Mouse (Mus musculus): ENCODE results near the gene Csgalnact2. TPM values are rescaled to one million over a fixed set of nuclear protein-coding genes. Genes with fewer than 3 reads are reported as not detected.
A peak's percentile ranks its signal among the peaks of the same experiment; 100 is the strongest.

The Csgalnact2 gene
- 7.5 and 8.3 TPM in 2 replicates for polyA plus RNA-seq (2015; fragmentation: Nextera tagmentation; extraction: Ambion mirVana)

DNA sequence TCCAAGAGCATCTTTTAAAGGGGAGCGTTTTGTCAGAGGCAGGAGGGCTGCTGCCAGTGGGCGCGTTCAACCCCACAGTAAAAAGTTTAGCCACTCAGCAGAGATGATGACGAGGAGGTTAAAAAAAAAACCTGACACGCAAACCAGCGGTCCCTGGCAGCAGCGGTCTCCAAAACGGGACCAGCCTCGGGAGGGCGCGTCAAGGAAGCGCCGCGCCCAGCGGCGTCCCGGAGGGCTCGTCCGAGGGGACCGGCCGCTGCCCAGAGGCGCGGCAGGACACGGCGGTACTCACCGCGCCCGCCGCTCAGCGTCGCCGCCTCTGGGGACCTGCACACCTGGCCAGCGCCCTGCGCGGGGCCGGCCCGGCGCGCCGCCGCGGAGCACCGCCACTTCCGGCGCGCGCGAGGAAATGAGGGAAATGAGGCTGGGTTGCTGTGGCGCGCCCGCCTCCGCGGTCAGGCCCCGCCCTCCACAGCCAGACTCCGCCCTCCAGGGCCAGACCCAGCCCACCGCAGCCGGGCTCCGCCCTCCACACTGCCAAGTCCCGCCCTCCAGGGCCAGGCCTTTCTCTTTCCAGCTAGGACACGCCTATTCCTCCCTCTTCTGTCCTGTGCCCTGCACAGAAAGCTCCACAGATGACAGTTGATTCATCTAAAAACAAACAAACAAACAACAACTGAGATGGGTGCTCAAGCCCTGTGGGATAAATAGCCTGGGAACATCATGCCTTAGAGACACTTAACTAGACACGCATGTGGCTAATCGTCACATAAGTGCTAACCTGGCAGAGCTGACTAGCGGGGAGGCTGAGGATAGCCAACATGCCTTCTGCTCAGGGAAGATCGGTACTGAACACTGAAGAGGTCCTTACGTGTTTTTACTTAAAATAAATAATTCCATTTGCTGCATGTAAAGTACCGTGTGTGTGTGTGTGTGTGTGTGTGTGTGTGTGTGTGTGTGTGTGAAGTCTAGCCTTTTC, at the start of gene Csgalnact2:
TSS of gene Csgalnact2 (minus strand) at position 410 of the 979 bp plus-strand sequence.
- H3K27me3 ChIP-seq = no peaks in the 10 kb centered on the region
- peaks cover 6% of the 10 kb centered on the region for H3K4me1 ChIP-seq
- H3K4me2 ChIP-seq = peak within 1 kb of the TSS; percentile 63
- peak within 1 kb of the TSS; percentile 69 for H3K4me3 ChIP-seq
- 9% methylated on average over 45 of the region's 66 CpGs for WGBS
- peak; percentile 99 for ATAC-seq
- peak within 1 kb of the TSS; percentile 83 for H3K9ac ChIP-seq
- no peaks in the 10 kb centered on the region for H3K9me3 ChIP-seq (replicated peaks)
- H3K27ac ChIP-seq = peak within 1 kb of the TSS; percentile 54; the same call in 1 of the 2 replicates
- H3K36me3 ChIP-seq (ENCODE audit: poor library complexity, severe bottlenecking) = no peaks in the 10 kb centered on the region

DNA sequence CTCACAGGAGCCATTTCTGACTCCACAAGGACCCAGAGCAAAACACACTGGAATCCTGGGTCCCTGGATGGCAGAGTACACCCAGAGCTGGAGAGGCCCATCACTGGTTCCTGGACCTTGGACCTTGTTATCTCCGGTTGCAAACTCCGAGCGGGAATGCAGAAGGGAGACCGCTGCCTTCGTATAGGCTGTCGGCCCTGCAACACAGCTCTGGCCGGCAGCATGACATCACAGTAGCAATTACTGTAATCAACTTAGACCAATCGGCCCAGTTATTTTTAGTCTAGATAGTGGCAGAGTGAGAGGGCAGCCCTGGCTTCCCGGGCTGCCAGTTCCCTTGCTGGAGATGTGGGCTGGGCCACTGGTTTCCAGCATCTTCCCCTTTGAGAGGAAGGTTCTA, 49.7 kb upstream of the Csgalnact2 start:
- Histone ChIP-seq H3K27ac (no peak overlapping the region), H3K9ac (no peak overlapping the region), H3K4me1 (no peaks in the 10 kb centered on the region), H3K27me3 (peaks cover 11% of the 10 kb centered on the region), H3K9me3 (replicated peaks) (no peaks in the 10 kb centered on the region), H3K36me3 (ENCODE audit: poor library complexity, severe bottlenecking) (no peaks in the 10 kb centered on the region), H3K4me2 (no peak overlapping the region), H3K4me3 (no peak overlapping the region)
- WGBS = 88% methylated on average over 9 of the region's 9 CpGs
- no peak for ATAC-seq

DNA sequence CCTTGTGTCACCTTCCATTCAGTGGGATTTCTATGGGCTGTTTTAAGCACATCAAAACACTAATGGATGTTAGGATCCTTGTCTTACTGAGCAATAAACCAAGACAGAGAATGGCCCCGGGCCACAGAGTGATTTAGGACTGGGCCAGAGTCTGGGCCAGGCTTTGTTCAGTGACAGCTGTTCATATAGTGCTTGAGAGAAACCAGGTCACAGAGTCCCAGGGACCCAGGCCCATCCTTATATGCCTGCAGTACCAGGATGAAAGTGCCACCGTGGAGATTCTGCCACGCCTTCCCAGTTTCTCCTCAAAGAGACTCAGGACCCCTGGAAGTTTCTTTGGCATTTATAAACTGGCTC, 48.3 kb upstream of the Csgalnact2 start:
- no peaks in the 10 kb centered on the region for H3K36me3 ChIP-seq (ENCODE audit: poor library complexity, severe bottlenecking)
- no peak overlapping the region for H3K4me3 ChIP-seq
- WGBS = 78% methylated on average over 3 of the region's 3 CpGs
- no peak overlapping the region for H3K4me2 ChIP-seq
- no peak for ATAC-seq
- no peaks in the 10 kb centered on the region for H3K9me3 ChIP-seq (replicated peaks)
- no peak overlapping the region for H3K9ac ChIP-seq
- no peaks in the 10 kb centered on the region for H3K4me1 ChIP-seq
- H3K27ac ChIP-seq = no peak overlapping the region
- H3K27me3 ChIP-seq = peaks cover 4% of the 10 kb centered on the region; the same call in 1 of the 2 replicates

DNA sequence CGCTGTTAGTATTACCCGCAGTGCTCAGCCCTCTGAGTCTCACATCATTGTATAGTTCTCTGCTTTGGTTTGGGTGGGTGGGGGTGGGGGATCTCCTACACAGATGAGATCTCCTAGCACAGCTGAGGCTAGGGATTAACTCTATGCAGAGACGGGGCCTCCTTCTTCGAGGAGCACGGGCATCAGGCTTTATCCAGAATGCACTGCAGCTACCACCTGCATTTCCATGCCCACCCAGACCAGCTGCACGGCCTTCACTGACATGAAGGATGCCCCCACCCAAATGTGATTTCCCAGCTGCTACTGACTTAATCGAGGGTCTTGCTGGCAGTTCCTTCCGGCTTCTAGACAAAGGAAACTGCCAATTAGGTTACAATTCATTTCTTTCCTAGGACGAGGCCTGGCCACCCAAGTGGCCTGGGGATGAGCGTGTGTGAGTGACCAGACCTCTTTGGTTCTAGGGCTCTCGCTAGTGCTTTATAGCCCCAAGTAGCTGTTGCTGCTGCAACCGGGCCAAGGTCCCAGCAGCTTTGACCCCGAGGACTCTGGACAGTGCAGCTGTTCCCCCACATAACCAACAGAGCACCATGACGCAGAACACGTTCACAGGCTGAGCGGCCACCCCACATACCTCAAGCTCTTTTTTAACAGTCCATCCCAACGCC, 47.8 kb upstream of the Csgalnact2 start:
- Histone ChIP-seq H3K9me3 (replicated peaks) (no peaks in the 10 kb centered on the region), H3K4me1 (no peaks in the 10 kb centered on the region), H3K27me3 (no peaks in the 10 kb centered on the region), H3K4me3 (no peak overlapping the region), H3K36me3 (ENCODE audit: poor library complexity, severe bottlenecking) (no peaks in the 10 kb centered on the region), H3K4me2 (no peak overlapping the region), H3K9ac (no peak overlapping the region), H3K27ac (no peak overlapping the region)
- ATAC-seq = peak; percentile 67; the same call in 1 of the 2 replicates
- WGBS = 48% methylated on average over 17 of the region's 17 CpGs

DNA sequence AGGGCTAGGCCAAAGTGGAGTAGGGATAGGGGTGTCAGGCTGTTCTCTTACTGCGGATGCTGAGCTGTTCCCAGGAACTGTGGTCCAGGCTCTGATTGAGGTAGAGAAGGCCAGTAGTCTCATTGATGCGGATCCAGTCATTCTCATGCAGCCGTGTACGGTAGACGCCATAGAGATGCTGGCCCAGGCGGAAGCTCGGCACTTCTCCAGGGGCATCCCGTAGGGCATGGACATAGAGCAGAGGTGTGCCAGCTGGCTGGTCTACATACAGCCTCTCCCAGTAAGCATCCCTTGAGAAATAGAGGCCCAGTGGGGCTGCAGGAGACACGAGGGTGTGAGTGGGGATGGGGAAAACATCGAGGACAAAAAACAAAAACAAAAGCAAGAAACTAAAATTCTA, 45.2 kb upstream of the Csgalnact2 start:
- Histone ChIP-seq H3K4me1 (peaks cover 5% of the 10 kb centered on the region), H3K4me3 (no peak overlapping the region), H3K27ac (no peak overlapping the region), H3K36me3 (ENCODE audit: poor library complexity, severe bottlenecking) (no peaks in the 10 kb centered on the region), H3K9ac (no peak overlapping the region), H3K9me3 (replicated peaks) (no peaks in the 10 kb centered on the region), H3K27me3 (no peaks in the 10 kb centered on the region), H3K4me2 (no peak overlapping the region)
- ATAC-seq = no peak
- WGBS = 89% methylated on average over 10 of the region's 10 CpGs

DNA sequence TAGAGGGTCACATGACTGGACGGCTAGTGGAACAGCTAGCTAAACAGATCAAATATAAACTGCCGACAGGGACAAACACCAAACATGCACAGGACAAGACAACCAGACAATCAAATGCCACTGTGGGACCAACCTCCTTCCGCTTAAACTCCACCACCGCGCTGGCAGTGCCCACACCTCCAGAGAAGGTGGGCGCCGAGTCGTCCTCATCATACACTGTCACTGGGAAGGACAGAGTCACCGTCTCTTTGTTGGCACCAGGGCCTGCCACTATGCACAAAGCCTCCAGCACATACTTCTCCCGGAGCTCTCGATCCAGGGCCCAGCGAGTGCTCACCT, 41.1 kb upstream of the Csgalnact2 start:
- Histone ChIP-seq H3K9me3 (replicated peaks) (no peaks in the 10 kb centered on the region), H3K4me1 (peaks cover 5% of the 10 kb centered on the region), H3K36me3 (ENCODE audit: poor library complexity, severe bottlenecking) (no peaks in the 10 kb centered on the region), H3K4me2 (no peak overlapping the region), H3K27ac (no peak overlapping the region), H3K4me3 (no peak overlapping the region), H3K27me3 (no peaks in the 10 kb centered on the region), H3K9ac (no peak overlapping the region)
- 78% methylated on average over 12 of the region's 12 CpGs for WGBS
- peak; percentile 70 for ATAC-seq

DNA sequence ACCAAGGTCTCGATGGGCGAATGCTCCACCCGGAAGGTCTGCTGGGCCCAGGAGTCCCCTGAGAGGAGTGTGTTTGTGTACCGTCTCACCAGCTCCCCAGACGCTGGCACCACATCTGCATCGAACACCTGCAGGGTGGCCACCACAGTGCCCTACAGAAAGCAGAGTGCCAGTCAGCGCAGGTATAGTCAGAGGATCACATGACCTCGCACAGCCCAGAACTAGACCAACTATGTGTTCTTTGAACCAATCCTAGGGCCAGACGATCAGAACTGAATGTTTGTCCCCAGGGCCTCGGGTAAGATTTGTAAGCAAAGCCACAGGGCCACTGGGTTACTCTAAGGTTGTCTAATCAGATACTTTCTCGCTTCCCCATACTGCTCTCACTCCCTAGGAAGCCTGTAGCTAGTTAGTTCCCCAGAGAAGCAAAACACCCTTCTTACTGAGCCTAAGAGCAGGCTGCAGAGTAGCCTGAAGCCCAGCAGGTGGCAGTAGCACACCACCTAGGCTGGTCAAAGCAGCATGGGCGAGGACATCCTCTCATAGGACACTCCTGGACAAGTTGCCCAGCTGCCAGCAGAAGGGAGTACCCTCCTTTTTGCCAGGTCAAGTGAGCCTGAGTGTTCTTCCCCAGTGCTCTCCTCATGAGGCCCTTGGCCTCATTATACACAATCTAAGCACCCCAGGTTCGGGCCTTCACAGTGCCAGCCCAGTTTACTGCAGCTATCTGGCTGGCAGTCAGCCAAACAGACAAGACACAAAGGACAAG, 40.6 kb upstream of the Csgalnact2 start:
- ATAC-seq = peak; percentile 90
- H3K9me3 ChIP-seq (replicated peaks) = no peaks in the 10 kb centered on the region
- H3K4me3 ChIP-seq = no peak overlapping the region
- no peak overlapping the region for H3K4me2 ChIP-seq
- peaks cover 5% of the 10 kb centered on the region for H3K4me1 ChIP-seq
- H3K27ac ChIP-seq = no peak overlapping the region
- H3K36me3 ChIP-seq (ENCODE audit: poor library complexity, severe bottlenecking) = no peaks in the 10 kb centered on the region
- H3K9ac ChIP-seq = no peak overlapping the region
- 60% methylated on average over 13 of the region's 13 CpGs for WGBS
- no peaks in the 10 kb centered on the region for H3K27me3 ChIP-seq

DNA sequence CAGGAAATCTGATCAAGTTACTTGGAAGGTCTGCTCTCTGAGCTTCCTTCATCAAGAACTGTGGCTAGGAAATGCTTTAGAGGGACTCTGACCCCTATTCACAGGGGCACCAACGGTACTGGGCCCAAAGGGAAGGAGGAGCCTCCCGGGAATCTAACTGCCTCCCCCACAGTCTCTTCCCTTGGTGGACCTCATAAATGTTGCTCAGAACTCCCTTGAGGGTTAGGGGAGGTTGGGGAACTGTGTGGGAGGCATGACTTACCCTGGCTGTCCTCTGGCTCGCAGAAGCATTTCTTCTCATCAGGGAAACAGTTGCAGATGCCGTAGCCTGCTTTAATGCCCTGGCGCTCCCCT, 35.0 kb upstream of the Csgalnact2 start:
- Histone ChIP-seq H3K4me1 (no peaks in the 10 kb centered on the region), H3K9ac (no peak overlapping the region), H3K4me3 (no peak overlapping the region), H3K36me3 (ENCODE audit: poor library complexity, severe bottlenecking) (no peaks in the 10 kb centered on the region), H3K27ac (no peak overlapping the region), H3K27me3 (no peaks in the 10 kb centered on the region), H3K4me2 (no peak overlapping the region), H3K9me3 (replicated peaks) (no peaks in the 10 kb centered on the region)
- WGBS = 80% methylated on average over 5 of the region's 5 CpGs
- no peak for ATAC-seq

DNA sequence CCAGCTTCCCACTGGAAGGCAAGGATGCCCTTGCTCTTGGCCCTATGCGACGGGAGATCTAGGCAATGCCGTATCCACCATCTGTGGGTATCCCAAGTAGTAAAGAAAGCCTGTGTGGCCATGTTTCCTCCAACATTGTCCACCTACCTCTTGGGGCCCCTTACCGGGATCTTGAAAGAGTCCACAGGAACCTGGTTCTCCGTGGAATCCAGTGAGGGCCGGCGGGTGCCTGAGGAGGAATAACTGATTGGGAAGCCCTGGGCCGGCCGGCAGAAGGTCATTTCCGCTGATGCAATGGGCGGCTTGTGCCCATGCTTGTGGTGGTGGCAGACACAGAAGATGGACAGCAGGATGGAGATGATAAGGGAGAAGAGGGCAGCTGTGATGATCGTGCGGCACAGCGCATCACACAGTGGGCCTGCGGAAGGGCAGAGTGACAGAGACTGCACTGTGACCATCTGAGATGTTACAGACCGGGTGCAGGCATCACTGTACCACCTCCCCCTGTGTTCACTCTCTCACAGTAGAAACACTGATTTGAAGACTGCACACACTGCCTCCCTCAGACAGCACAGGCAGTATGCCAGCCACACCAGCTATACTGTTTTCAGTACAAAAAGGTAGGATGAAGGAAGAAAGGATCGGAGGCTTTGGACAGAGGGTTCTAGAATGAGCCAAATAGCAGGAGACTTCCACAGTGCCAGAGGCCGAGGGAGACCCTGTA, 34.5 kb upstream of the Csgalnact2 start:
- H3K27ac ChIP-seq = no peak overlapping the region
- H3K9ac ChIP-seq = no peak overlapping the region
- no peaks in the 10 kb centered on the region for H3K27me3 ChIP-seq
- WGBS = 93% methylated on average over 18 of the region's 18 CpGs
- no peak for ATAC-seq
- no peak overlapping the region for H3K4me2 ChIP-seq
- no peaks in the 10 kb centered on the region for H3K9me3 ChIP-seq (replicated peaks)
- H3K36me3 ChIP-seq (ENCODE audit: poor library complexity, severe bottlenecking) = no peaks in the 10 kb centered on the region
- no peak overlapping the region for H3K4me3 ChIP-seq
- no peaks in the 10 kb centered on the region for H3K4me1 ChIP-seq

DNA sequence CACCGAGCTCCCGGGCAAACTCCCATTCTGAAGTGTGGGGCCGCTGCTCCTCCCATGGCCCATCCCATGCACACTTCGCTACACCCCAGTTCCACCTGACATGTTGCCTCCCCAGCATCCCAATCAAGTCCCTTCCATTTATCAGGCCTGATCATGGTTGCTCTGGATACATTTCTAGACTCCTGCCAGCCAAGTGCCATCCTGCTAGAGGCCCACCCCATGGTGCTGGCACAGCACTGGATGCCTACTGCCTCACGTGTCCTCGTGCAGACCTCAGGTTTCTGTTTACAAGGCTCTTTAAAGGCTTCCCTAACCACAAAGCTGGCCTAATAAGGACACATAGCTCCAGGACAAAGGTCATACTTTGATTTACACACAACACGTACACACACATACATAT, 32.4 kb upstream of the Csgalnact2 start:
- Histone ChIP-seq H3K9ac (no peak overlapping the region), H3K27ac (no peak overlapping the region), H3K9me3 (replicated peaks) (no peaks in the 10 kb centered on the region), H3K4me2 (no peak overlapping the region), H3K4me3 (no peak overlapping the region), H3K27me3 (no peaks in the 10 kb centered on the region), H3K36me3 (ENCODE audit: poor library complexity, severe bottlenecking) (no peaks in the 10 kb centered on the region), H3K4me1 (no peaks in the 10 kb centered on the region)
- WGBS = 93% methylated on average over 7 of the region's 7 CpGs
- ATAC-seq = no peak

DNA sequence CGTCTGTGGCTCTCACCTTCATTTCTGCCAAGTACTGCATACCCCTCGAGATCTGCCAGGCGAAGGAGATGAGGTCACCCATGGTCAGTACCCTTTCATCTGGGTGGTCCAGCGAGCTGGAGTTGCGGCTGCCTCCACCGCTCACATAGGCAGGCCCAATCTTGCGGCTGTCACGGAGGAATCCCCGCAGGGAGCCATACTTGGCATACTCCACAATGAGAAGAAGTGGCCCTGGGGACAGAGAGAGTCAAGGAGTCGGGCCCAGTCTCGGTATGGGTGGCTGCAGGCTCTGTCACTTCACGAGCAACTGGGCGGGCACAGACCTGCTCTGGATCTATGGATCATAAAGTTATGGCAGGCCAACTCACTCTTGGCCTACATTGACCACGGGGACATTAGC, 29.2 kb upstream of the Csgalnact2 start:
- H3K36me3 ChIP-seq (ENCODE audit: poor library complexity, severe bottlenecking) = no peaks in the 10 kb centered on the region
- WGBS = 84% methylated on average over 14 of the region's 14 CpGs
- H3K27ac ChIP-seq = no peak overlapping the region
- H3K4me2 ChIP-seq = no peak overlapping the region
- ATAC-seq = no peak
- no peak overlapping the region for H3K4me3 ChIP-seq
- H3K4me1 ChIP-seq = no peaks in the 10 kb centered on the region
- no peaks in the 10 kb centered on the region for H3K9me3 ChIP-seq (replicated peaks)
- H3K9ac ChIP-seq = no peak overlapping the region
- H3K27me3 ChIP-seq = no peaks in the 10 kb centered on the region

All from forebrain, embryonic 13.5 days (tissue).